26 mouse cellular contexts compared by ENCODE assay signal in the genomic region with DNA sequence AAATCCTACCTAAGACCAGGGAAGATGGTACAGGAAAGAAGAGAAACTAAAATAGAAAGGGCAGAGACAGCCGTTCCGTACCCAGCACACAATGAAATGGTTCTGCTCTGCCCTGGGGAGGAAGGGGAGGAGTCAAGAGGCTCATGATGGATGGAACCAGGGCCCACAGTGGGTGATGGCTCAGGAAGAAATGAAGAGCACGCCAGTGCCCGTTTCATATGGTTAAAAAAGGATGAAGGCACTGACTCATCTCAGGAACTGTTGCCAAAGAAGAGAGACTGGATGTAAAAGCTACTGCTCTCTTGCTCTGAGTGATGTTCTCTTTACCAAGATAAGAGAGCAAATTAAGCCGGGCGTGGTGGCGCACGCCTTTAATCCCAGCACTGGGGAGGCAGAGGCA. TPM values are rescaled to one million over a fixed set of nuclear protein-coding genes. Genes with fewer than 3 reads are reported as not detected.
DNase-seq lines count a peak whose midpoint lies in the region; ATAC-seq and TF ChIP-seq lines count a peak whose summit lies in the region.
"Had no signal": no experiment of that assay in that cellular context is flagged by ENCODE, and none has a peak within 500 bp of the region (broad histone marks: within the 10 kb centered on the region; RNA-seq: fewer than 3 reads in every experiment).

No protein-coding gene starts in this region.

- no peak for TF ChIP-seq EP300 in CH12.LX (IDR thresholded peaks at IDR 0.05; ENCODE audit: low read length)

- no peak overlapping the region for H3K27ac ChIP-seq in forebrain, embryonic 11.5 days (ENCODE audit: low read depth, low read length)
- no peak overlapping the region for H3K27ac ChIP-seq in forebrain, embryonic 14.5 days (ENCODE audit: low read depth, low read length)
- no peak overlapping the region for H3K27ac ChIP-seq in CH12.LX (ENCODE audit: insufficient read depth, low read depth)
- H3K27ac ChIP-seq in hindbrain, embryonic 12.5 days = no peak overlapping the region
- H3K27ac ChIP-seq: embryonic facial prominence, embryonic 15.5 days; forebrain, embryonic 10.5 days; gastrocnemius, adult 2 months; hindbrain, embryonic 13.5 days had no signal

- in situ Hi-C loops in CH12.LX (cut with MboI; ENCODE audit: low pct_ligation_motif_present, low pct_unique_long_range_greater_than_20kb, low sequenced_read_pairs) = no loop called here

- H3K36me3 ChIP-seq in forebrain, embryonic 11.5 days (ENCODE audit: control insufficient read depth, insufficient read depth, low read length) = no peaks in the 10 kb centered on the region
- H3K36me3 ChIP-seq in forebrain, embryonic 14.5 days (ENCODE audit: control insufficient read depth, insufficient read depth, low read length) = peaks cover 1% of the 10 kb centered on the region
- peaks cover 4 to 30% of the 10 kb centered on the region in 2 experiments for H3K36me3 ChIP-seq in CH12.LX (replicated peaks in 1 of 2; ENCODE audit: control insufficient read depth in 1 of 2, insufficient read depth in 1 of 2, low read length in 1 of 2)
- H3K36me3 ChIP-seq in hindbrain, embryonic 12.5 days = 0 out of 2 replicates have a peak, but pooled peaks cover 8% of the 10 kb centered on the region

- no peaks in the 10 kb centered on the region for H3K9me3 ChIP-seq in forebrain, embryonic 11.5 days (ENCODE audit: control insufficient read depth, low read length)
- H3K9me3 ChIP-seq in forebrain, embryonic 14.5 days (replicated peaks; ENCODE audit: control insufficient read depth, low read length) = no peaks in the 10 kb centered on the region
- H3K9me3 ChIP-seq in CH12.LX (replicated peaks; ENCODE audit: low read length) = peaks cover 2% of the 10 kb centered on the region
- no peaks in the 10 kb centered on the region for H3K9me3 ChIP-seq in hindbrain, embryonic 12.5 days (replicated peaks)
- H3K9me3 ChIP-seq: embryonic facial prominence, embryonic 15.5 days; hindbrain, embryonic 13.5 days had no signal

- H3K9ac ChIP-seq in forebrain, embryonic 11.5 days (ENCODE audit: low read length) = no peak overlapping the region
- H3K9ac ChIP-seq in forebrain, embryonic 14.5 days (ENCODE audit: low read length) = no peak overlapping the region
- H3K9ac ChIP-seq in CH12.LX (ENCODE audit: insufficient read depth, low read depth) = no peak overlapping the region
- no peak overlapping the region for H3K9ac ChIP-seq in hindbrain, embryonic 12.5 days
- H3K9ac ChIP-seq: embryonic facial prominence, embryonic 15.5 days; hindbrain, embryonic 13.5 days had no signal

- no peak overlapping the region for H3K4me2 ChIP-seq in forebrain, embryonic 11.5 days (ENCODE audit: low read depth, low read length, severe bottlenecking)
- H3K4me2 ChIP-seq in forebrain, embryonic 14.5 days (ENCODE audit: low read length) = no peak overlapping the region
- H3K4me2 ChIP-seq in CH12.LX (ENCODE audit: insufficient read depth, low read depth, poor library complexity, severe bottlenecking) = 0 out of 2 replicates have a peak overlapping the region, but pooled peaks have one; percentile 24
- no peak overlapping the region for H3K4me2 ChIP-seq in hindbrain, embryonic 12.5 days (replicated peaks)
- H3K4me2 ChIP-seq: embryonic facial prominence, embryonic 15.5 days; hindbrain, embryonic 13.5 days had no signal

- 88% methylated on average over 8 of the region's 8 CpGs for WGBS in forebrain, embryonic 11.5 days
- 89% methylated on average over 8 of the region's 8 CpGs for WGBS in forebrain, embryonic 14.5 days
- WGBS in hindbrain, embryonic 12.5 days = 93% methylated on average over 8 of the region's 8 CpGs

- peak; percentile 45 for DNase-seq in forebrain, embryonic 11.5 days (ENCODE audit: low spot score)
- DNase-seq in forebrain, embryonic 14.5 days (ENCODE audit: low spot score) = no peak
- DNase-seq in 3134 (ENCODE audit: extremely low read depth, insufficient read length, low spot score) = peak; percentile 48
- peak; percentile 38 for DNase-seq in CH12.LX (ENCODE audit: extremely low read depth)
- no peak for DNase-seq in adrenal gland, postnatal 14 days
- no peak for DNase-seq in left cerebral cortex, postnatal 36 days (ENCODE audit: low spot score in 2 of 2)
- DNase-seq: adrenal gland, postnatal 10 days; cerebellum, adult 2 months; cerebellum, postnatal 10 days; embryo, embryonic 11 days; gastrocnemius, adult 2 months; gastrocnemius, postnatal 25 days; heart, adult 11 months; heart, postnatal 10 days; heart, postnatal 4 days; kidney, adult 8-10 months had no signal

- TF ChIP-seq POLR2A in CH12.LX (IDR thresholded peaks at IDR 0.05; ENCODE audit: low read depth, low read length) = 0 out of 2 replicates have a peak, but pooled peaks have one; percentile 23

- no peak for TF ChIP-seq RAD21 in CH12.LX (IDR thresholded peaks at IDR 0.05; ENCODE audit: low read depth, low read length)

- H3K79me2 ChIP-seq in CH12.LX (replicated peaks; ENCODE audit: control insufficient read depth, extremely low read depth, insufficient read depth, poor library complexity, severe bottlenecking) = no peaks in the 10 kb centered on the region

- dilution Hi-C loops in CH12.LX (cut with MboI; ENCODE audit: extremely low pct_ligation_motif_present, extremely low pct_unique_long_range_greater_than_20kb, low sequenced_read_pairs) = no loop called here

- ATAC-seq in forebrain, embryonic 11.5 days (replicated peaks; ENCODE audit: low FRiP score) = no peak
- no peak for ATAC-seq in forebrain, embryonic 14.5 days
- ATAC-seq in activated CD4-positive, CD25-positive, alpha-beta regulatory T cell, adult 4 months = peak; percentile 24
- ATAC-seq in hindbrain, embryonic 12.5 days (ENCODE audit: low FRiP score) = no peak
- ATAC-seq: CD4-positive, CD25-positive, alpha-beta regulatory T cell, adult 4 months; forebrain, embryonic 16.5 days; intestine, postnatal 0 days; Patski had no signal

- H3K4me1 ChIP-seq in forebrain, embryonic 11.5 days (replicated peaks; ENCODE audit: control insufficient read depth, insufficient read depth, low read length) = no peaks in the 10 kb centered on the region
- no peaks in the 10 kb centered on the region for H3K4me1 ChIP-seq in forebrain, embryonic 14.5 days (ENCODE audit: control insufficient read depth, insufficient read depth, low read length)
- H3K4me1 ChIP-seq in CH12.LX (ENCODE audit: control insufficient read depth in 1 of 2, insufficient read depth in 2 of 2) = peaks cover 0 to 4% of the 10 kb centered on the region in 2 experiments; a peak in 1 of 4 replicates
- no peaks in the 10 kb centered on the region for H3K4me1 ChIP-seq in hindbrain, embryonic 12.5 days
- H3K4me1 ChIP-seq: embryonic facial prominence, embryonic 15.5 days; forebrain, embryonic 10.5 days; hindbrain, embryonic 13.5 days had no signal

- H3K4me3 ChIP-seq in forebrain, embryonic 11.5 days (ENCODE audit: low read depth, low read length) = no peak overlapping the region
- H3K4me3 ChIP-seq in forebrain, embryonic 14.5 days (ENCODE audit: low read depth, low read length) = no peak overlapping the region
- no peak overlapping the region for H3K4me3 ChIP-seq in CH12.LX (replicated peaks in 1 of 3; ENCODE audit: low read depth in 2 of 3, low read length in 2 of 3, poor library complexity in 1 of 3)
- H3K4me3 ChIP-seq in hindbrain, embryonic 12.5 days = no peak overlapping the region
- H3K4me3 ChIP-seq: embryonic facial prominence, embryonic 15.5 days; erythroblast, embryonic 14.5 days; forebrain, embryonic 10.5 days; gastrocnemius, adult 2 months; hindbrain, embryonic 13.5 days had no signal

- intact Hi-C loops in left cerebral cortex, postnatal 36 days (cut with DNase I) = no loop called here

- TF ChIP-seq CTCF in CH12.LX (conservative IDR thresholded peaks at IDR 0.05 in 1 of 2, IDR thresholded peaks at IDR 0.05 in 1 of 2; ENCODE audit: low read depth in 2 of 2, low read length in 2 of 2) = no peak

- no peaks in the 10 kb centered on the region for H3K27me3 ChIP-seq in forebrain, embryonic 11.5 days (ENCODE audit: control insufficient read depth, insufficient read depth, low read length)
- H3K27me3 ChIP-seq in forebrain, embryonic 14.5 days (replicated peaks; ENCODE audit: control insufficient read depth, insufficient read depth, low read length) = no peaks in the 10 kb centered on the region
- H3K27me3 ChIP-seq in CH12.LX (replicated peaks) = no peaks in the 10 kb centered on the region
- H3K27me3 ChIP-seq in hindbrain, embryonic 12.5 days = no peaks in the 10 kb centered on the region
- H3K27me3 ChIP-seq: embryonic facial prominence, embryonic 15.5 days; hindbrain, embryonic 13.5 days; Patski had no signal

RNA-seq across cellular contexts. Expression of a gene that starts 21.7 kb away (rescaled TPM):
- 12.1 and 12.5 TPM in 2 replicates for polyA plus RNA-seq in forebrain, embryonic 11.5 days (2014; fragmentation: Nextera tagmentation; extraction: Ambion mirVana)
- polyA plus RNA-seq in forebrain, embryonic 14.5 days (2014; fragmentation: Nextera tagmentation; extraction: Ambion mirVana) = 9.6 and 10.5 TPM in 2 replicates
- 20.1 and 26.8 TPM in 2 replicates for total RNA-seq in CH12.LX (2012; rRNA removed)
- 27.9 and 33.6 TPM in 2 replicates for total RNA-seq in CH12.LX (2014; rRNA removed)
- 32.4 and 37.8 TPM in 2 replicates for polyA plus RNA-seq in CH12.LX (2012; ENCODE audit: insufficient read length, low read depth)
- polyA plus RNA-seq in activated CD4-positive, CD25-positive, alpha-beta regulatory T cell, adult 4 months (2017; shearing (Covaris generic)) = 10 to 100 TPM in 1 of 2 experiments, 1 to 10 TPM in 1; 9.5 to 10.6 TPM
- total RNA-seq in adrenal gland, postnatal 14 days (2021) = 32.0 and 32.5 TPM in 2 replicates
- polyA plus RNA-seq in hindbrain, embryonic 12.5 days (2016; fragmentation: Nextera tagmentation; extraction: Ambion mirVana) = 12.7 and 14.6 TPM in 2 replicates
- 10 to 100 TPM; 36.5 to 37.9 TPM for total RNA-seq in left cerebral cortex, postnatal 36 days (2021)

RNA-seq across cellular contexts. Expression of a gene that starts 39.6 kb away (rescaled TPM):
- polyA plus RNA-seq in forebrain, embryonic 11.5 days (2014; fragmentation: Nextera tagmentation; extraction: Ambion mirVana) = 50.8 and 53.2 TPM in 2 replicates
- 30.2 and 34.1 TPM in 2 replicates for polyA plus RNA-seq in forebrain, embryonic 14.5 days (2014; fragmentation: Nextera tagmentation; extraction: Ambion mirVana)
- total RNA-seq in CH12.LX (2012; rRNA removed) = 46.6 and 60.8 TPM in 2 replicates
- total RNA-seq in CH12.LX (2014; rRNA removed) = 126 TPM in 2 replicates
- polyA plus RNA-seq in CH12.LX (2012; ENCODE audit: insufficient read length, low read depth) = 84.9 and 92.6 TPM in 2 replicates
- polyA plus RNA-seq in activated CD4-positive, CD25-positive, alpha-beta regulatory T cell, adult 4 months (2017; shearing (Covaris generic)) = 10 to 100 TPM; 17.7 to 19.1 TPM
- total RNA-seq in adrenal gland, postnatal 14 days (2021) = 31.8 and 32.3 TPM in 2 replicates
- 45.7 and 48.5 TPM in 2 replicates for polyA plus RNA-seq in hindbrain, embryonic 12.5 days (2016; fragmentation: Nextera tagmentation; extraction: Ambion mirVana)
- total RNA-seq in left cerebral cortex, postnatal 36 days (2021) = 10 to 100 TPM; 26.6 to 29.8 TPM

RNA-seq across cellular contexts. Expression of a gene that starts 58.7 kb away (rescaled TPM):
- polyA plus RNA-seq in forebrain, embryonic 11.5 days (2014; fragmentation: Nextera tagmentation; extraction: Ambion mirVana) = 34.9 and 39.1 TPM in 2 replicates
- 39.1 and 43.0 TPM in 2 replicates for polyA plus RNA-seq in forebrain, embryonic 14.5 days (2014; fragmentation: Nextera tagmentation; extraction: Ambion mirVana)
- total RNA-seq in CH12.LX (2012; rRNA removed) = 8.7 TPM in 2 replicates
- total RNA-seq in CH12.LX (2014; rRNA removed) = 30.8 and 32.9 TPM in 2 replicates
- 29.2 and 31.2 TPM in 2 replicates for polyA plus RNA-seq in CH12.LX (2012; ENCODE audit: insufficient read length, low read depth)
- 10 to 100 TPM; 17.9 to 25.0 TPM for polyA plus RNA-seq in activated CD4-positive, CD25-positive, alpha-beta regulatory T cell, adult 4 months (2017; shearing (Covaris generic))
- 30.5 and 32.6 TPM in 2 replicates for total RNA-seq in adrenal gland, postnatal 14 days (2021)
- polyA plus RNA-seq in hindbrain, embryonic 12.5 days (2016; fragmentation: Nextera tagmentation; extraction: Ambion mirVana) = 49.7 and 50.9 TPM in 2 replicates
- 10 to 100 TPM; 28.7 to 33.9 TPM for total RNA-seq in left cerebral cortex, postnatal 36 days (2021)

Comparison
In these comparisons a context has a peak if more than half of its experiments do, and no peak if none do; other contexts are left out.
1. DNase-seq: peak in forebrain, embryonic 11.5 days (single experiment), 3134 (single experiment) and CH12.LX (single experiment); none in forebrain, embryonic 14.5 days (single experiment), adrenal gland, postnatal 14 days (single experiment) and left cerebral cortex, postnatal 36 days (0 of 2).